Comparison of ENCODE assay signal across 8 mouse cellular contexts in genomic region chr3:18764301-18765078, GRCm38 (mm10).
DNase-seq lines count a peak whose midpoint lies in the region; ATAC-seq and TF ChIP-seq lines count a peak whose summit lies in the region.
"Had no signal": no experiment of that assay in that cellular context is flagged by ENCODE, and none has a peak within 500 bp of the region (broad histone marks: within the 10 kb centered on the region; RNA-seq: fewer than 3 reads in every experiment).

No protein-coding gene starts in this region.

- no peak for TF ChIP-seq POLR2A in lung, adult 2 months (IDR thresholded peaks at IDR 0.05; ENCODE audit: borderline replicate concordance, extremely low read depth, low read depth, low read length)

- no peak for TF ChIP-seq CTCF in lung, adult 2 months (IDR thresholded peaks at IDR 0.05; ENCODE audit: insufficient read depth, low read length)

- no peaks in the 10 kb centered on the region for H3K4me1 ChIP-seq in lung, adult 2 months (ENCODE audit: control insufficient read depth, insufficient read depth, low read length)
- H3K4me1 ChIP-seq in heart, embryonic 10.5 days, result no peaks in the 10 kb centered on the region

- no peak overlapping the region for H3K4me3 ChIP-seq in lung, adult 2 months (replicated peaks; ENCODE audit: extremely low read depth, low read depth, low read length)
- H3K4me3 ChIP-seq in heart, embryonic 10.5 days, result no peak overlapping the region

- no peak for ATAC-seq in monocyte, adult 5-6 weeks (replicated peaks; ENCODE audit: insufficient number of reproducible peaks, low FRiP score, low TSS enrichment, poor library complexity, severe bottlenecking)

- 86% methylated on average over 3 of the region's 3 CpGs for WGBS in lung, adult 2 months
- 87% methylated on average over 3 of the region's 3 CpGs for WGBS in heart, embryonic 10.5 days

- peak; percentile 4 for DNase-seq in lung, postnatal 14 days
- no peak for DNase-seq in lung, adult 2 months
- peak; percentile 97 for DNase-seq in cerebellum, postnatal 10 days
- peak; percentile 64 to 85 for DNase-seq in layer of hippocampus, adult 18-20 months (ENCODE audit: low spot score in 2 of 2)
- peak; percentile 34 to 41 for DNase-seq in right cerebral cortex, adult 2 months (ENCODE audit: low spot score in 2 of 2)
- DNase-seq in heart, embryonic 10.5 days (ENCODE audit: low spot score), result no peak
- DNase-seq: thymus, adult 18-20 months had no signal

- H3K9me3 ChIP-seq in heart, embryonic 10.5 days, result no peaks in the 10 kb centered on the region

- H3K27me3 ChIP-seq in heart, embryonic 10.5 days (ENCODE audit: insufficient read depth, poor library complexity, severe bottlenecking), result no peaks in the 10 kb centered on the region

- H3K36me3 ChIP-seq in heart, embryonic 10.5 days, result no peaks in the 10 kb centered on the region

- no peak overlapping the region for H3K27ac ChIP-seq in heart, embryonic 10.5 days

Comparison
In these comparisons a context has a peak if more than half of its experiments do, and no peak if none do; other contexts are left out.
1. DNase-seq: peak in lung, postnatal 14 days (single experiment), cerebellum, postnatal 10 days (2 of 2), layer of hippocampus, adult 18-20 months (2 of 2) and right cerebral cortex, adult 2 months (2 of 2); none in lung, adult 2 months (single experiment) and heart, embryonic 10.5 days (single experiment).